ENCODE assay signal across 19 mouse cellular contexts in genomic region chr5:100044621-100045020, GRCm38 (mm10). TPM values are rescaled to one million over a fixed set of nuclear protein-coding genes. Genes with fewer than 3 reads are reported as not detected.
DNase-seq lines count a peak whose midpoint lies in the region; ATAC-seq and TF ChIP-seq lines count a peak whose summit lies in the region.
"Had no signal": no experiment of that assay in that cellular context is flagged by ENCODE, and none has a peak within 500 bp of the region (broad histone marks: within the 10 kb centered on the region; RNA-seq: fewer than 3 reads in every experiment).

No protein-coding gene starts in this region.

- TF ChIP-seq EP300 in ES-Bruce4 (IDR thresholded peaks at IDR 0.05; ENCODE audit: insufficient read depth, low read depth, low read length): no peak

- no peak for ATAC-seq in kidney, embryonic 16.5 days (ENCODE audit: low FRiP score, low TSS enrichment)
- no peak for ATAC-seq in kidney, postnatal 0 days (replicated peaks; ENCODE audit: low FRiP score, low read depth)
- ATAC-seq in lung, embryonic 14.5 days (ENCODE audit: insufficient read depth): no peak
- ATAC-seq: forebrain, embryonic 16.5 days had no signal

- TF ChIP-seq CTCF in kidney, postnatal 0 days (IDR thresholded peaks at IDR 0.05; ENCODE audit: low read depth): no peak
- no peak for TF ChIP-seq CTCF in lung, embryonic 14.5 days (IDR thresholded peaks at IDR 0.05; ENCODE audit: low read depth)
- TF ChIP-seq CTCF in lung, adult 2 months (IDR thresholded peaks at IDR 0.05; ENCODE audit: insufficient read depth, low read length): no peak
- TF ChIP-seq CTCF in ES-Bruce4 (IDR thresholded peaks at IDR 0.05; ENCODE audit: low read depth, low read length): no peak

- H3K9me3 ChIP-seq in kidney, embryonic 16.5 days (ENCODE audit: low read length): no peaks in the 10 kb centered on the region
- no peaks in the 10 kb centered on the region for H3K9me3 ChIP-seq in kidney, postnatal 0 days (replicated peaks; ENCODE audit: low read length)
- H3K9me3 ChIP-seq in lung, embryonic 14.5 days (ENCODE audit: low read depth, low read length): no peaks in the 10 kb centered on the region
- H3K9me3 ChIP-seq in ES-Bruce4 (replicated peaks; ENCODE audit: control insufficient read depth, insufficient read depth, low read length, poor library complexity, severe bottlenecking): no peaks in the 10 kb centered on the region
- H3K9me3 ChIP-seq: embryonic facial prominence, embryonic 12.5 days; heart, embryonic 12.5 days; hindbrain, embryonic 10.5 days had no signal

- no peak for TF ChIP-seq POLR2A in lung, adult 2 months (IDR thresholded peaks at IDR 0.05; ENCODE audit: borderline replicate concordance, extremely low read depth, low read depth, low read length)
- no peak for TF ChIP-seq POLR2A in ES-Bruce4 (IDR thresholded peaks at IDR 0.05; ENCODE audit: insufficient read depth, low read length)

- no peaks in the 10 kb centered on the region for H3K27me3 ChIP-seq in kidney, embryonic 16.5 days (ENCODE audit: insufficient read depth, low read length)
- H3K27me3 ChIP-seq in kidney, postnatal 0 days (ENCODE audit: insufficient read depth, low read length): no peaks in the 10 kb centered on the region
- H3K27me3 ChIP-seq in lung, embryonic 14.5 days (ENCODE audit: insufficient read depth, low read length): no peaks in the 10 kb centered on the region
- no peaks in the 10 kb centered on the region for H3K27me3 ChIP-seq in ES-Bruce4 (ENCODE audit: control insufficient read depth, insufficient read depth, low read length, poor library complexity, severe bottlenecking)
- H3K27me3 ChIP-seq: CH12.LX; embryonic facial prominence, embryonic 12.5 days; heart, embryonic 12.5 days had no signal

- H3K36me3 ChIP-seq in kidney, embryonic 16.5 days (ENCODE audit: insufficient read depth, low read length): 0 out of 2 replicates have a peak, but pooled peaks cover 6% of the 10 kb centered on the region
- no peaks in the 10 kb centered on the region for H3K36me3 ChIP-seq in kidney, postnatal 0 days (ENCODE audit: insufficient read depth, low read length)
- no peaks in the 10 kb centered on the region for H3K36me3 ChIP-seq in lung, embryonic 14.5 days (ENCODE audit: insufficient read depth)
- H3K36me3 ChIP-seq in ES-Bruce4 (ENCODE audit: control insufficient read depth, insufficient read depth, low read length, poor library complexity, severe bottlenecking): 0 out of 2 replicates have a peak, but pooled peaks cover 2% of the 10 kb centered on the region

- no peak overlapping the region for H3K9ac ChIP-seq in kidney, embryonic 16.5 days (replicated peaks; ENCODE audit: low read length)
- no peak overlapping the region for H3K9ac ChIP-seq in kidney, postnatal 0 days (ENCODE audit: low read depth, low read length)
- no peak overlapping the region for H3K9ac ChIP-seq in lung, embryonic 14.5 days
- H3K9ac ChIP-seq in ES-Bruce4 (ENCODE audit: low read depth, poor library complexity, severe bottlenecking): no peak overlapping the region
- H3K9ac ChIP-seq: embryonic facial prominence, embryonic 12.5 days; heart, embryonic 12.5 days; hindbrain, embryonic 14.5 days had no signal

- peak; percentile 34 for DNase-seq in kidney, adult 11 months
- DNase-seq in kidney, postnatal 0 days (ENCODE audit: low spot score): no peak
- no peak for DNase-seq in kidney, postnatal 4 days
- DNase-seq in lung, embryonic 14.5 days: no peak
- DNase-seq in lung, adult 2 months: no peak
- no peak for DNase-seq in cerebellum, postnatal 14 days
- DNase-seq: adrenal gland, postnatal 10 days; cerebellum, adult 11 months; cerebellum, adult 8-10 months; cerebellum, postnatal 25 days; gastrocnemius, postnatal 14 days had no signal

- H3K27ac ChIP-seq in kidney, embryonic 16.5 days (ENCODE audit: low read length): no peak overlapping the region
- 0 out of 2 replicates have a peak overlapping the region, but pooled peaks have one; percentile 36 for H3K27ac ChIP-seq in kidney, postnatal 0 days
- H3K27ac ChIP-seq in lung, embryonic 14.5 days (ENCODE audit: low read depth): peak overlapping the region; percentile 18; the same call in 1 of the 2 replicates
- H3K27ac ChIP-seq in ES-Bruce4 (ENCODE audit: insufficient read depth, low read length): peak overlapping the region; percentile 97
- H3K27ac ChIP-seq: embryonic facial prominence, embryonic 12.5 days; hindbrain, embryonic 10.5 days; hindbrain, embryonic 14.5 days had no signal

- H3K4me1 ChIP-seq in kidney, embryonic 16.5 days (ENCODE audit: insufficient read depth, low read length): peaks cover 31% of the 10 kb centered on the region
- peaks cover 10% of the 10 kb centered on the region for H3K4me1 ChIP-seq in kidney, postnatal 0 days (replicated peaks; ENCODE audit: insufficient read depth, low read length)
- H3K4me1 ChIP-seq in lung, embryonic 14.5 days (ENCODE audit: insufficient read depth): 0 out of 2 replicates have a peak, but pooled peaks cover 5% of the 10 kb centered on the region
- peaks cover 15% of the 10 kb centered on the region for H3K4me1 ChIP-seq in lung, adult 2 months (ENCODE audit: control insufficient read depth, insufficient read depth, low read length)
- H3K4me1 ChIP-seq in ES-Bruce4 (ENCODE audit: control insufficient read depth, insufficient read depth, low read length): peaks cover 10% of the 10 kb centered on the region

- no peak overlapping the region for H3K4me2 ChIP-seq in kidney, embryonic 16.5 days (replicated peaks; ENCODE audit: low read depth, low read length)
- no peak overlapping the region for H3K4me2 ChIP-seq in kidney, postnatal 0 days (ENCODE audit: low read length)
- no peak overlapping the region for H3K4me2 ChIP-seq in lung, embryonic 14.5 days
- H3K4me2 ChIP-seq: embryonic facial prominence, embryonic 12.5 days; heart, embryonic 12.5 days; hindbrain, embryonic 14.5 days had no signal

- H3K4me3 ChIP-seq in kidney, embryonic 16.5 days (ENCODE audit: low read length): no peak overlapping the region
- H3K4me3 ChIP-seq in kidney, postnatal 0 days (replicated peaks; ENCODE audit: low read depth, low read length): no peak overlapping the region
- no peak overlapping the region for H3K4me3 ChIP-seq in lung, embryonic 14.5 days (ENCODE audit: low read depth, low read length)
- no peak overlapping the region for H3K4me3 ChIP-seq in lung, adult 2 months (replicated peaks; ENCODE audit: extremely low read depth, low read depth, low read length)
- H3K4me3 ChIP-seq in ES-Bruce4 (ENCODE audit: low read depth, low read length): peak overlapping the region; percentile 29; the same call in 1 of the 2 replicates
- H3K4me3 ChIP-seq: embryonic facial prominence, embryonic 12.5 days; heart, embryonic 12.5 days; hindbrain, embryonic 10.5 days had no signal

- WGBS in kidney, embryonic 16.5 days: 76% methylated on average over 5 of the region's 5 CpGs
- 64% methylated on average over 5 of the region's 5 CpGs for WGBS in kidney, postnatal 0 days
- WGBS in lung, embryonic 14.5 days: 69% methylated on average over 5 of the region's 5 CpGs
- 63% methylated on average over 5 of the region's 5 CpGs for whole genome bisulfite sequencing in lung, adult 2 months

RNA-seq across cellular contexts. Expression of gene Enoph1, which starts 4.8 kb away (rescaled TPM):
- polyA plus RNA-seq in kidney, embryonic 16.5 days (2015; fragmentation: Nextera tagmentation; extraction: Ambion mirVana): 47.7 and 52.1 TPM in 2 replicates
- polyA plus RNA-seq in kidney, postnatal 0 days (2015; fragmentation: Nextera tagmentation; extraction: Ambion mirVana): 31.5 and 36.1 TPM in 2 replicates
- polyA plus RNA-seq in lung, embryonic 14.5 days (2014; fragmentation: Nextera tagmentation; extraction: Ambion mirVana): 47.9 and 50.8 TPM in 2 replicates
- 33.1 and 34.0 TPM in 2 replicates for polyA plus RNA-seq in lung, adult 2 months (2012; rRNA removed)
- polyA plus RNA-seq in ES-Bruce4 (2011; ENCODE audit: insufficient read depth, insufficient read length, low read depth, missing spikeins): 43.4 and 50.6 TPM in 2 replicates

RNA-seq across cellular contexts. Expression of gene Hnrnpdl, which starts 5.2 kb away (rescaled TPM):
- polyA plus RNA-seq in kidney, embryonic 16.5 days (2015; fragmentation: Nextera tagmentation; extraction: Ambion mirVana): 153 and 162 TPM in 2 replicates
- polyA plus RNA-seq in kidney, postnatal 0 days (2015; fragmentation: Nextera tagmentation; extraction: Ambion mirVana): 118 and 121 TPM in 2 replicates
- 200 and 204 TPM in 2 replicates for polyA plus RNA-seq in lung, embryonic 14.5 days (2014; fragmentation: Nextera tagmentation; extraction: Ambion mirVana)
- 54.2 and 74.0 TPM in 2 replicates for polyA plus RNA-seq in lung, adult 2 months (2012; rRNA removed)
- polyA plus RNA-seq in ES-Bruce4 (2011; ENCODE audit: insufficient read depth, insufficient read length, low read depth, missing spikeins): 327 and 346 TPM in 2 replicates
